In genomic region chr8:8994596-8995189, GRCm38 (mm10) we compare ENCODE assay signal across 8 mouse cellular contexts.
DNase-seq lines count a peak whose midpoint lies in the region; ATAC-seq and TF ChIP-seq lines count a peak whose summit lies in the region.

No protein-coding gene starts in this region.

- H3K36me3 ChIP-seq in intestine, embryonic 14.5 days (ENCODE audit: control insufficient read depth, insufficient read depth, low read length), result no peaks in the 10 kb centered on the region
- H3K36me3 ChIP-seq in limb, embryonic 14.5 days (ENCODE audit: control insufficient read depth, insufficient read depth, low read length), result no peaks in the 10 kb centered on the region
- H3K36me3 ChIP-seq in midbrain, embryonic 13.5 days, result no peaks in the 10 kb centered on the region
- H3K36me3 ChIP-seq in stomach, embryonic 16.5 days (ENCODE audit: control insufficient read depth, insufficient read depth, low read length), result no peaks in the 10 kb centered on the region

- H3K27ac ChIP-seq in intestine, embryonic 14.5 days (ENCODE audit: low read depth), result peak overlapping the region; percentile 45; the same call in 1 of the 2 replicates
- H3K27ac ChIP-seq in limb, embryonic 14.5 days (replicated peaks; ENCODE audit: low read depth, low read length), result 0 out of 2 replicates have a peak overlapping the region, but pooled peaks have one; percentile 14
- peak overlapping the region; percentile 69 for H3K27ac ChIP-seq in midbrain, embryonic 13.5 days
- peak overlapping the region; percentile 53; the same call in 1 of the 2 replicates for H3K27ac ChIP-seq in stomach, embryonic 16.5 days (ENCODE audit: low read length)

- peak; percentile 79 for DNase-seq in adrenal gland, adult 2 months
- DNase-seq in embryo, embryonic 10 days (ENCODE audit: low spot score), result peak; percentile 72
- peak; percentile 71 for DNase-seq in intestine, embryonic 14.5 days (ENCODE audit: low spot score)
- DNase-seq in limb, embryonic 14.5 days (ENCODE audit: low spot score), result peak; percentile 20
- DNase-seq in thymus, postnatal 14 days, result no peak

- peak overlapping the region; percentile 63 for H3K4me2 ChIP-seq in intestine, embryonic 14.5 days (ENCODE audit: low read length)
- peak overlapping the region; percentile 50 for H3K4me2 ChIP-seq in limb, embryonic 14.5 days (replicated peaks; ENCODE audit: low read depth, low read length, severe bottlenecking)
- peak overlapping the region; percentile 59 for H3K4me2 ChIP-seq in midbrain, embryonic 13.5 days (replicated peaks)
- H3K4me2 ChIP-seq in stomach, embryonic 16.5 days (ENCODE audit: low read depth, low read length), result peak overlapping the region; percentile 60

- H3K4me1 ChIP-seq in intestine, embryonic 14.5 days (replicated peaks; ENCODE audit: control insufficient read depth, insufficient read depth, low read length), result peaks cover 36% of the 10 kb centered on the region
- peaks cover 31% of the 10 kb centered on the region for H3K4me1 ChIP-seq in limb, embryonic 14.5 days (ENCODE audit: control insufficient read depth, insufficient read depth, low read length)
- peaks cover 34% of the 10 kb centered on the region for H3K4me1 ChIP-seq in midbrain, embryonic 13.5 days (replicated peaks)
- peaks cover 24% of the 10 kb centered on the region for H3K4me1 ChIP-seq in stomach, embryonic 16.5 days (ENCODE audit: control insufficient read depth, insufficient read depth, low read length)

- H3K9me3 ChIP-seq in intestine, embryonic 14.5 days (ENCODE audit: control insufficient read depth, low read length), result no peaks in the 10 kb centered on the region
- H3K9me3 ChIP-seq in limb, embryonic 14.5 days (ENCODE audit: control insufficient read depth, low read length), result no peaks in the 10 kb centered on the region
- no peaks in the 10 kb centered on the region for H3K9me3 ChIP-seq in midbrain, embryonic 13.5 days
- no peaks in the 10 kb centered on the region for H3K9me3 ChIP-seq in stomach, embryonic 16.5 days (replicated peaks; ENCODE audit: control insufficient read depth, low read length)

- peak; percentile 65 for ATAC-seq in granulocyte monocyte progenitor cell, adult 5-6 weeks (replicated peaks; ENCODE audit: poor library complexity, severe bottlenecking)
- ATAC-seq in intestine, embryonic 14.5 days (replicated peaks; ENCODE audit: low FRiP score, low TSS enrichment, low read depth), result peak; percentile 81
- peak; percentile 60 for ATAC-seq in limb, embryonic 14.5 days (ENCODE audit: low FRiP score, low read depth)
- ATAC-seq in midbrain, embryonic 13.5 days, result peak; percentile 88
- ATAC-seq in stomach, embryonic 16.5 days (ENCODE audit: insufficient read depth, low FRiP score), result peak; percentile 73

- 4% methylated on average over 17 of the region's 17 CpGs for WGBS in intestine, embryonic 14.5 days
- WGBS in limb, embryonic 14.5 days, result 3% methylated on average over 17 of the region's 17 CpGs
- under 1% methylated on average over 17 of the region's 17 CpGs for WGBS in midbrain, embryonic 13.5 days
- WGBS in stomach, embryonic 16.5 days, result 2% methylated on average over 17 of the region's 17 CpGs

- peak overlapping the region; percentile 26 for H3K4me3 ChIP-seq in intestine, embryonic 14.5 days (ENCODE audit: low read depth, low read length)
- peak overlapping the region; percentile 28 for H3K4me3 ChIP-seq in limb, embryonic 14.5 days (replicated peaks; ENCODE audit: low read length)
- H3K4me3 ChIP-seq in midbrain, embryonic 13.5 days (replicated peaks), result peak overlapping the region; percentile 38
- peak overlapping the region; percentile 33 for H3K4me3 ChIP-seq in stomach, embryonic 16.5 days (replicated peaks; ENCODE audit: low read length)

- no peak for TF ChIP-seq POLR2A in limb, embryonic 14.5 days (IDR thresholded peaks at IDR 0.05; ENCODE audit: borderline replicate concordance, extremely low read depth, insufficient read depth, insufficient read length)

- H3K9ac ChIP-seq in intestine, embryonic 14.5 days (ENCODE audit: low read length), result peak overlapping the region; percentile 42
- peak overlapping the region; percentile 25 for H3K9ac ChIP-seq in limb, embryonic 14.5 days (ENCODE audit: low read depth, low read length, severe bottlenecking)
- peak overlapping the region; percentile 57 for H3K9ac ChIP-seq in midbrain, embryonic 13.5 days (replicated peaks)
- H3K9ac ChIP-seq in stomach, embryonic 16.5 days (ENCODE audit: low read length), result peak overlapping the region; percentile 58

- no peaks in the 10 kb centered on the region for H3K27me3 ChIP-seq in intestine, embryonic 14.5 days (replicated peaks; ENCODE audit: control insufficient read depth, insufficient read depth, low read length)
- no peaks in the 10 kb centered on the region for H3K27me3 ChIP-seq in limb, embryonic 14.5 days (ENCODE audit: control insufficient read depth, insufficient read depth, low read length)
- H3K27me3 ChIP-seq in midbrain, embryonic 13.5 days, result peaks cover 22% of the 10 kb centered on the region
- no peaks in the 10 kb centered on the region for H3K27me3 ChIP-seq in stomach, embryonic 16.5 days (ENCODE audit: control insufficient read depth, insufficient read depth, low read length)

Comparison
In these comparisons a context has a peak if more than half of its experiments do, and no peak if none do; other contexts are left out.
1. H3K27ac ChIP-seq: peak in every context shown above with its lines; median percentile 69 in midbrain, embryonic 13.5 days; 53 in stomach, embryonic 16.5 days; 45 in intestine, embryonic 14.5 days; 14 in limb, embryonic 14.5 days.